8 mouse cellular contexts compared by ENCODE assay signal in genomic region chr10:80756099-80756498, GRCm38 (mm10). TPM values are rescaled to one million over a fixed set of nuclear protein-coding genes. Genes with fewer than 3 reads are reported as not detected.
DNase-seq lines count a peak whose midpoint lies in the region; ATAC-seq and TF ChIP-seq lines count a peak whose summit lies in the region.

No protein-coding gene starts in this region.

- H3K27ac ChIP-seq in cerebellum, adult 2 months (ENCODE audit: insufficient read depth, low read length): peak overlapping the region; percentile 84
- H3K27ac ChIP-seq in heart, embryonic 16.5 days (ENCODE audit: low read length): peak overlapping the region; percentile 89
- H3K27ac ChIP-seq in liver, embryonic 15.5 days (replicated peaks): 0 out of 2 replicates have a peak overlapping the region, but pooled peaks have one; percentile 87

- H3K9me3 ChIP-seq in E14TG2a.4 (ENCODE audit: low read length): no peaks in the 10 kb centered on the region
- H3K9me3 ChIP-seq in heart, embryonic 16.5 days (replicated peaks; ENCODE audit: control insufficient read depth, low read length): no peaks in the 10 kb centered on the region
- H3K9me3 ChIP-seq in liver, embryonic 15.5 days (replicated peaks): no peaks in the 10 kb centered on the region

- ATAC-seq in heart, embryonic 16.5 days (replicated peaks; ENCODE audit: extremely low read depth, insufficient read depth, low FRiP score): no peak
- no peak for ATAC-seq in liver, embryonic 15.5 days (ENCODE audit: insufficient read depth)

- H3K9ac ChIP-seq in heart, embryonic 16.5 days (ENCODE audit: low read length): peak overlapping the region; percentile 97
- peak overlapping the region; percentile 90 for H3K9ac ChIP-seq in liver, embryonic 15.5 days

- no peak for TF ChIP-seq POLR2A in cerebellum, adult 2 months (IDR thresholded peaks at IDR 0.05; ENCODE audit: borderline replicate concordance, insufficient read depth, low read length)

- H3K4me3 ChIP-seq in cerebellum, adult 2 months (replicated peaks; ENCODE audit: insufficient read depth, low read depth, low read length): peak overlapping the region; percentile 97
- H3K4me3 ChIP-seq in E14TG2a.4 (replicated peaks; ENCODE audit: low read length): peak overlapping the region; percentile 91
- peak overlapping the region; percentile 97 for H3K4me3 ChIP-seq in heart, embryonic 16.5 days (ENCODE audit: low read length)
- H3K4me3 ChIP-seq in liver, embryonic 15.5 days (replicated peaks): peak overlapping the region; percentile 96

- H3K4me2 ChIP-seq in heart, embryonic 16.5 days (ENCODE audit: low read depth, low read length): peak overlapping the region; percentile 86
- peak overlapping the region; percentile 81 for H3K4me2 ChIP-seq in liver, embryonic 15.5 days

- peaks cover 42% of the 10 kb centered on the region for H3K36me3 ChIP-seq in E14TG2a.4 (ENCODE audit: insufficient read depth, low read length)
- H3K36me3 ChIP-seq in heart, embryonic 16.5 days (ENCODE audit: control insufficient read depth, insufficient read depth): no peaks in the 10 kb centered on the region
- 0 out of 2 replicates have a peak, but pooled peaks cover 5% of the 10 kb centered on the region for H3K36me3 ChIP-seq in liver, embryonic 15.5 days (replicated peaks)

- DNase-seq in cerebellum, adult 2 months: no peak
- no peak for DNase-seq in cerebellum, postnatal 25 days
- DNase-seq in adrenal gland, postnatal 25 days: no peak
- no peak for DNase-seq in thymus, postnatal 0 days (ENCODE audit: low spot score)
- no peak for DNase-seq in layer of hippocampus, adult 8-10 months (ENCODE audit: low spot score in 2 of 2)

- TF ChIP-seq CTCF in cerebellum, adult 2 months (IDR thresholded peaks at IDR 0.05; ENCODE audit: borderline replicate concordance, insufficient read depth, low read depth, low read length): 0 out of 2 replicates have a peak, but pooled peaks have one; percentile 4
- no peak for TF ChIP-seq CTCF in E14TG2a.4 (conservative IDR thresholded peaks at IDR 0.05; ENCODE audit: low read length)

- whole genome bisulfite sequencing in cerebellum, adult 2 months: 3% methylated on average over 3 of the region's 3 CpGs
- 14% methylated on average over 3 of the region's 3 CpGs for WGBS in heart, embryonic 16.5 days
- WGBS in liver, embryonic 15.5 days (ENCODE audit: insufficient replicate concordance): 15% methylated on average over 3 of the region's 3 CpGs

- H3K4me1 ChIP-seq in cerebellum, adult 2 months (ENCODE audit: control insufficient read depth, insufficient read depth, low read length): peaks cover 50% of the 10 kb centered on the region
- peaks cover 76% of the 10 kb centered on the region for H3K4me1 ChIP-seq in E14TG2a.4 (replicated peaks; ENCODE audit: low read depth, low read length)
- H3K4me1 ChIP-seq in heart, embryonic 16.5 days (ENCODE audit: control insufficient read depth, insufficient read depth, low read length): peaks cover 64% of the 10 kb centered on the region
- H3K4me1 ChIP-seq in liver, embryonic 15.5 days (replicated peaks): peaks cover 83% of the 10 kb centered on the region

- H3K27me3 ChIP-seq in cerebellum, adult 2 months (ENCODE audit: control insufficient read depth, insufficient read depth, low read length): no peaks in the 10 kb centered on the region
- H3K27me3 ChIP-seq in E14TG2a.4 (ENCODE audit: insufficient read depth, low read length): no peaks in the 10 kb centered on the region
- no peaks in the 10 kb centered on the region for H3K27me3 ChIP-seq in heart, embryonic 16.5 days (ENCODE audit: control insufficient read depth, insufficient read depth, low read length)
- H3K27me3 ChIP-seq in liver, embryonic 15.5 days: no peaks in the 10 kb centered on the region

RNA-seq across cellular contexts. Expression of gene Dot1l, which starts 1.1 kb away (rescaled TPM):
- polyA plus RNA-seq in cerebellum, adult 2 months (2012; rRNA removed): 101 and 115 TPM in 2 replicates
- 18.8 and 19.2 TPM in 2 replicates for polyA plus RNA-seq in heart, embryonic 16.5 days (2015; fragmentation: Nextera tagmentation; extraction: Ambion mirVana)
- polyA plus RNA-seq in liver, embryonic 15.5 days (2015; fragmentation: Nextera tagmentation; extraction: Ambion mirVana): 8.1 and 9.3 TPM in 2 replicates
- total RNA-seq in adrenal gland, postnatal 25 days (2021): 97.3 and 102 TPM in 2 replicates
- polyA plus RNA-seq in thymus, postnatal 0 days (2015; fragmentation: Nextera tagmentation; extraction: Ambion mirVana): 10.5 and 15.0 TPM in 2 replicates
- total RNA-seq in layer of hippocampus, adult 8-10 months (2022): 10 to 100 TPM; 43.7 to 56.4 (median 51.3) TPM

RNA-seq across cellular contexts. Expression of gene Ap3d1, which starts 14.0 kb away (rescaled TPM):
- polyA plus RNA-seq in cerebellum, adult 2 months (2012; rRNA removed): 175 and 189 TPM in 2 replicates
- 45.7 and 49.5 TPM in 2 replicates for polyA plus RNA-seq in heart, embryonic 16.5 days (2015; fragmentation: Nextera tagmentation; extraction: Ambion mirVana)
- polyA plus RNA-seq in liver, embryonic 15.5 days (2015; fragmentation: Nextera tagmentation; extraction: Ambion mirVana): 20.2 and 21.8 TPM in 2 replicates
- 94.4 and 102 TPM in 2 replicates for total RNA-seq in adrenal gland, postnatal 25 days (2021)
- polyA plus RNA-seq in thymus, postnatal 0 days (2015; fragmentation: Nextera tagmentation; extraction: Ambion mirVana): 48.0 and 54.8 TPM in 2 replicates
- 100 to 1,000 TPM; 136 to 163 (median 147) TPM for total RNA-seq in layer of hippocampus, adult 8-10 months (2022)

RNA-seq across cellular contexts. Expression of gene Sf3a2, which starts 41.9 kb away (rescaled TPM):
- 52.0 and 66.4 TPM in 2 replicates for polyA plus RNA-seq in cerebellum, adult 2 months (2012; rRNA removed)
- polyA plus RNA-seq in heart, embryonic 16.5 days (2015; fragmentation: Nextera tagmentation; extraction: Ambion mirVana): 42.3 and 47.7 TPM in 2 replicates
- 31.3 and 32.8 TPM in 2 replicates for polyA plus RNA-seq in liver, embryonic 15.5 days (2015; fragmentation: Nextera tagmentation; extraction: Ambion mirVana)
- 56.7 and 60.1 TPM in 2 replicates for total RNA-seq in adrenal gland, postnatal 25 days (2021)
- polyA plus RNA-seq in thymus, postnatal 0 days (2015; fragmentation: Nextera tagmentation; extraction: Ambion mirVana): 62.7 and 80.3 TPM in 2 replicates
- 10 to 100 TPM; 43.3 to 60.0 (median 50.2) TPM for total RNA-seq in layer of hippocampus, adult 8-10 months (2022)

RNA-seq across cellular contexts. Expression of gene Plekhj1, which starts 42.3 kb away (rescaled TPM):
- polyA plus RNA-seq in cerebellum, adult 2 months (2012; rRNA removed): 106 and 122 TPM in 2 replicates
- polyA plus RNA-seq in heart, embryonic 16.5 days (2015; fragmentation: Nextera tagmentation; extraction: Ambion mirVana): 79.4 and 83.3 TPM in 2 replicates
- 73.6 and 83.0 TPM in 2 replicates for polyA plus RNA-seq in liver, embryonic 15.5 days (2015; fragmentation: Nextera tagmentation; extraction: Ambion mirVana)
- total RNA-seq in adrenal gland, postnatal 25 days (2021): 114 and 132 TPM in 2 replicates
- polyA plus RNA-seq in thymus, postnatal 0 days (2015; fragmentation: Nextera tagmentation; extraction: Ambion mirVana): 137 and 140 TPM in 2 replicates
- 10 to 100 TPM; 61.4 to 75.8 (median 70.7) TPM for total RNA-seq in layer of hippocampus, adult 8-10 months (2022)

RNA-seq across cellular contexts. Expression of gene Amh, which starts 48.9 kb away (rescaled TPM):
- 3.0 and 4.3 TPM in 2 replicates for polyA plus RNA-seq in cerebellum, adult 2 months (2012; rRNA removed)
- polyA plus RNA-seq in heart, embryonic 16.5 days (2015; fragmentation: Nextera tagmentation; extraction: Ambion mirVana): 0.13 and 0.29 TPM in 2 replicates
- polyA plus RNA-seq in liver, embryonic 15.5 days (2015; fragmentation: Nextera tagmentation; extraction: Ambion mirVana): 0.10 and 0.12 TPM in 2 replicates
- total RNA-seq in adrenal gland, postnatal 25 days (2021): 0.79 and 0.90 TPM in 2 replicates
- polyA plus RNA-seq in thymus, postnatal 0 days (2015; fragmentation: Nextera tagmentation; extraction: Ambion mirVana): 0.08 TPM in 2 replicates
- total RNA-seq in layer of hippocampus, adult 8-10 months (2022): 1 to 10 TPM; 2.4 to 4.0 (median 3.0) TPM
